In the genomic region with DNA sequence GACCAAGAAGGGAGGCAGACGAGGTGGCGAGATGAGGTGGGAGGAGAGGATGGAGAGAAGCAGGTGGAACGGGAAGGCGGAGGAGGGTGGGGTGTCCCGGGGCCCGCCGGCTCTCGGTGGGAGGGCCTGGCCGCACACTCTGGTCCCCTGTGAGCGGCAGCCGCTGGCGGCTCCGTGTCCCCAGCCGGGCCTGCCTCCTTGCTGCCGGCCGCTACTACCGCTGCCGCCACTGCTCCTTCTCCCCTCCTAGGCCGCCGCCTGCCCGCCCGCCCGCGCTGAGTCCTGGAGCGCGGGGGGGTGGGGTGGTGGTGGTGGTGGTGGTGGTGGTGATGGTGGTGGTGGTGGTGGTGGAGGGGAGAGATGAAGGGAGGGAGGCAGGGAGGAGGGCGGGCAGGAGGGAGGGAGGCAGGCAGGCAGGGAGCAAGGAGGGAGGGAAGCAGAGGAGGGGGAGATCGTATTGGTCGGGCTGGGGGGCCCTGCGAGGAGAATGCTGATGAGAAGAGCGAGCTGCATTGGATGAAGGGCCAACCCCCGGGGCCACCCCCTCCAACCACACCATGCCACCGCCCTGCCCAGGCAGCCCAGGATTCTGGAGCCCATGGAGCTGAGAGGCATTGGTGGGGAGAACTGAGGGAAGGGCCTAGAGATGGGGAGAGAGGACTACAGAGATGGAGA, we compare ENCODE assay signal across 8 mouse cellular contexts. TPM values are rescaled to one million over a fixed set of nuclear protein-coding genes. Genes with fewer than 3 reads are reported as not detected.
DNase-seq lines count a peak whose midpoint lies in the region; ATAC-seq and TF ChIP-seq lines count a peak whose summit lies in the region.

No protein-coding gene starts in this region.

- no peaks in the 10 kb centered on the region for H3K27me3 ChIP-seq in lung, postnatal 0 days (replicated peaks; ENCODE audit: insufficient read depth, low read length)

- no peaks in the 10 kb centered on the region for H3K36me3 ChIP-seq in lung, postnatal 0 days (ENCODE audit: insufficient read depth, low read length)

- H3K4me3 ChIP-seq in lung, postnatal 0 days (ENCODE audit: low read depth, low read length) = peak overlapping the region; percentile 56

- no peak for ATAC-seq in lung, postnatal 0 days

- no peak for TF ChIP-seq CTCF in lung, postnatal 0 days (IDR thresholded peaks at IDR 0.05)

- H3K9me3 ChIP-seq in lung, postnatal 0 days (ENCODE audit: low read length) = no peaks in the 10 kb centered on the region

- TF ChIP-seq EP300 in lung, postnatal 0 days (IDR thresholded peaks at IDR 0.05) = no peak

- WGBS in lung, postnatal 0 days = 3% methylated on average over 12 of the region's 33 CpGs

- intact Hi-C loops in heart, postnatal 36 days (cut with DNase I) = loop anchor here (5.0 to 10.0 kb wide), 3 partner anchors 171 to 582 kb away; a partner anchor contains a TSS

- peak overlapping the region; percentile 94 for H3K4me2 ChIP-seq in lung, postnatal 0 days (replicated peaks; ENCODE audit: low read depth, low read length)

- H3K27ac ChIP-seq in lung, postnatal 0 days (ENCODE audit: low read length) = peak overlapping the region; percentile 64; the same call in 1 of the 2 replicates

- DNase-seq in urinary bladder, postnatal 36 days (ENCODE audit: low spot score in 2 of 2) = peak; percentile 20 to 26
- no peak for DNase-seq in urinary bladder, postnatal 4 days (ENCODE audit: low spot score in 2 of 2)
- DNase-seq in embryo, embryonic 11 days = peak; percentile 76
- DNase-seq in heart, postnatal 36 days = peak; percentile 43 to 47
- DNase-seq in layer of hippocampus, postnatal 36 days = peak; percentile 65 to 71
- peak; percentile 44 for DNase-seq in lung, postnatal 0 days (ENCODE audit: low spot score)
- peak; percentile 51 to 59 for DNase-seq in right cerebral cortex, adult 2 months (ENCODE audit: low spot score in 2 of 2)
- no peak for DNase-seq in B cell, adult 2 months

- H3K9ac ChIP-seq in lung, postnatal 0 days (replicated peaks; ENCODE audit: low read depth) = peak overlapping the region; percentile 52

- H3K4me1 ChIP-seq in lung, postnatal 0 days (ENCODE audit: insufficient read depth, low read depth, low read length) = peaks cover 2% of the 10 kb centered on the region; the same call in 1 of the 2 replicates

RNA-seq across cellular contexts. Expression of a gene that starts 0.5 kb away (rescaled TPM):
- 10 to 100 TPM in 1 of 2 experiments, 1 to 10 TPM in 1; 9.8 to 10.7 TPM for total RNA-seq in heart, postnatal 36 days (2021)
- total RNA-seq in layer of hippocampus, postnatal 36 days (2021) = 10 to 100 TPM; 28.4 to 30.0 TPM
- polyA plus RNA-seq in lung, postnatal 0 days (2015; fragmentation: Nextera tagmentation; extraction: Ambion mirVana) = 19.8 and 20.1 TPM in 2 replicates

RNA-seq across cellular contexts. Expression of a gene that starts 0.7 kb away (rescaled TPM):
- total RNA-seq in heart, postnatal 36 days (2021) = 1 to 10 TPM; 4.4 to 5.7 TPM
- total RNA-seq in layer of hippocampus, postnatal 36 days (2021) = 100 to 1,000 TPM; 234 to 242 TPM
- 1.9 and 2.9 TPM in 2 replicates for polyA plus RNA-seq in lung, postnatal 0 days (2015; fragmentation: Nextera tagmentation; extraction: Ambion mirVana)

Comparison
In these comparisons a context has a peak if more than half of its experiments do, and no peak if none do; other contexts are left out.
1. DNase-seq: peak in urinary bladder, postnatal 36 days (2 of 2), embryo, embryonic 11 days (single experiment), heart, postnatal 36 days (2 of 2), layer of hippocampus, postnatal 36 days (2 of 2), lung, postnatal 0 days (single experiment) and right cerebral cortex, adult 2 months (2 of 2); none in urinary bladder, postnatal 4 days (0 of 2) and B cell, adult 2 months (0 of 2).
2. RNA of a gene that starts 0.7 kb away (total RNA-seq): 234 to 242 TPM in layer of hippocampus, postnatal 36 days; 4.4 to 5.7 TPM in heart, postnatal 36 days; every median in the first group is over 10 times any median in the second.